Mouse (Mus musculus) stomach, embryonic 16.5 days (tissue): Measurements from ENCODE around the gene Homer3. TPM values are rescaled to one million over a fixed set of nuclear protein-coding genes. Genes with fewer than 3 reads are reported as not detected.
A peak's percentile ranks its signal among the peaks of the same experiment; 100 is the strongest.

ENCODE experiments used
- ATAC-seq: fragments of 200-750 bp; cut with Nextera tagmentation; 2 replicates; pipeline ENCODE4 v1.8.0; 2017; ENCODE audit warnings: moderate number of reproducible peaks, moderate TSS enrichment; ENCODE audit not compliant: insufficient read depth, low FRiP score
- H3K27ac ChIP-seq: fragments of 300-500 bp; sonication (generic); 2 replicates; pipeline ENCODE4 v1.5.1; 2014; ENCODE audit warnings: low read length
- H3K27me3 ChIP-seq: fragments of 300-500 bp; sonication (generic); 2 replicates; pipeline ENCODE4 v1.6.1; 2014; ENCODE audit warnings: low read length, control low read depth, mixed read lengths; ENCODE audit not compliant: control insufficient read depth, insufficient read depth
- H3K36me3 ChIP-seq: fragments of 300-500 bp; sonication (generic); 2 replicates; pipeline ENCODE4 v1.6.1; 2014; ENCODE audit warnings: low read length; ENCODE audit not compliant: control insufficient read depth, insufficient read depth
- H3K4me1 ChIP-seq: fragments of 300-500 bp; sonication (generic); 2 replicates; pipeline ENCODE4 v1.6.1; 2014; ENCODE audit warnings: low read length, control low read depth, mixed read lengths; ENCODE audit not compliant: control insufficient read depth, insufficient read depth
- H3K4me2 ChIP-seq: fragments of 300-500 bp; sonication (generic); 2 replicates; pipeline ENCODE4 v1.6.1; 2014; ENCODE audit warnings: low read depth, low read length, mixed read lengths
- H3K4me3 ChIP-seq: fragments of 300-500 bp; sonication (generic); replicated peaks from 2 replicates; pipeline ENCODE4 v1.5.1; 2014; ENCODE audit warnings: mild to moderate bottlenecking, low read length
- H3K9ac ChIP-seq: fragments of 300-500 bp; sonication (generic); 2 replicates; pipeline ENCODE4 v1.6.1; 2014; ENCODE audit warnings: low read length
- H3K9me3 ChIP-seq: fragments of 300-500 bp; sonication (generic); replicated peaks from 2 replicates; pipeline ENCODE4 v1.6.1; 2016; ENCODE audit warnings: low read length, control low read depth; ENCODE audit not compliant: control insufficient read depth
- WGBS: fragments of 180-500 bp; shearing (Covaris S2); extraction: QIAGEN DNeasy Blood & Tissue Kit; methylation state at CpG from one replicate; pipeline ENCODE4 v1.1.7; 2014; 5-methylcytosine and 5-hydroxymethylcytosine counted together
- polyA plus RNA-seq: library from polyadenylated mRNA; unstranded; fragments of >200 nt; fragmentation: Nextera tagmentation; extraction: Ambion mirVana; gene quantifications from 2 replicates; pipeline ENCODE4 v1.2.1, GENCODE M21; 2015

Homer3 gene
- polyA plus RNA-seq, 1 experiment from 2014 or later = 32.5 TPM

DNA sequence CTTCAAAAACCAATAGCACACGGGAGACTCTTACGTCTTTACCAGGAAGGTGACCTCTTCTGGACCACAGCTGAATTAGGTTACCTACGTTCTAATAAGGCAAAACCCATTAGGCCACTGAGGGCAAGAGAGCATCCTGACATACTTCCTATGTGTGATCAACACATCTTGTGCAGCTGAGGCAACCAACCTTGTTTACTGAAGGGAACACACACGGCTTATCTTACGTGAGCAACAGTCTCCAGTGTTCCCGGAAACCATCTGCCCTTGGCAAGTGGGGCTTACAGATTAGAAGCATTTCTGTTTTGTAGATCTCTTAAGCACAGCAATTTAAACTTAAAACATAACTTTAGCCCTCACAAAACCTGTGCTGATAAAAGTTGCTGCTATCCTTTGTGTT is 44.9 kb downstream of the Homer3 start:
- ATAC-seq = no peak
- Histone ChIP-seq H3K4me1 (peaks cover 12% of the 10 kb centered on the region; the same call in 1 of the 2 replicates), H3K36me3 (peaks cover 6% of the 10 kb centered on the region), H3K9ac (no peak overlapping the region), H3K4me3 (no peak overlapping the region), H3K9me3 (no peaks in the 10 kb centered on the region), H3K4me2 (no peak overlapping the region), H3K27me3 (no peaks in the 10 kb centered on the region), H3K27ac (no peak overlapping the region)
- 93% methylated on average over 6 of the region's 6 CpGs for WGBS

DNA sequence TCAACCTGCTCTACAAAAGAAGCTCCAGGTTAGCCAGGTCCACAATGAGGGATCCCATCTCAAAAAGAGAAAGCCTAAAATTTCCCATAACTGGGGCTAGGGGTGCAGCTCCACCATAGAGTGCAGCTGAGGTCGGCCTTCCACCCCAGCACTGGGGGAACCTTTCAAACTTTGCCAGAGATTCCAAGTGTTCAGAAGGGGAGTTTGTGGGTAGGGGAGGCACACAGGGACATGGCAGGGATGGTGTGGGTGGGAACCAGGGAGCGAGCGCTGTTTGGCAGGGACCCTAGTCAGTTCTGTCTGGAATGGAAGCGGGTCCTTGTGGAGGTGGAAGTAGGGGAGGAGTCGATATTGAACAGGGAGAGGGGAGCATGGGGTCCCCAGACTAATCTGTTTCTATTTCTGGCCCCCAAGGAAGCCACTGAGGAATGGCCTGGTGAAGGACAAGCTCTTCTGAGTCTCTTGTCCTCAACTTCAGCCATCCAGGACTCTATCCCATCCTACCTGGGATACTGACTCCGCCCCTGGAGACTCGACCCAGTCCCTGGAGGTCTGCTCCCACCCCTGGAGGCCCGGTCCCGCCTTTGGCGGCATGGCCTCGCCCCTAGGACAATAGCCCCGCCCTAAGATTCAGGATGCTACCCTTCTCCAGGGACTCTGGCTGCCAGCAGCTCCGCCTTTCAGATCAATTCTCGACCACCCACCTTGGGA is 46.7 kb downstream of the Homer3 start, which contains the start of gene Gdf1:
Gdf1 (plus strand) TSS at position 694 of the 711 bp plus-strand sequence.
- Histone ChIP-seq H3K9ac (peak within 1 kb of the TSS; percentile 38), H3K4me3 (no peak within 1 kb of the TSS; the same call in 1 of the 2 replicates)
- no peak for ATAC-seq

DNA sequence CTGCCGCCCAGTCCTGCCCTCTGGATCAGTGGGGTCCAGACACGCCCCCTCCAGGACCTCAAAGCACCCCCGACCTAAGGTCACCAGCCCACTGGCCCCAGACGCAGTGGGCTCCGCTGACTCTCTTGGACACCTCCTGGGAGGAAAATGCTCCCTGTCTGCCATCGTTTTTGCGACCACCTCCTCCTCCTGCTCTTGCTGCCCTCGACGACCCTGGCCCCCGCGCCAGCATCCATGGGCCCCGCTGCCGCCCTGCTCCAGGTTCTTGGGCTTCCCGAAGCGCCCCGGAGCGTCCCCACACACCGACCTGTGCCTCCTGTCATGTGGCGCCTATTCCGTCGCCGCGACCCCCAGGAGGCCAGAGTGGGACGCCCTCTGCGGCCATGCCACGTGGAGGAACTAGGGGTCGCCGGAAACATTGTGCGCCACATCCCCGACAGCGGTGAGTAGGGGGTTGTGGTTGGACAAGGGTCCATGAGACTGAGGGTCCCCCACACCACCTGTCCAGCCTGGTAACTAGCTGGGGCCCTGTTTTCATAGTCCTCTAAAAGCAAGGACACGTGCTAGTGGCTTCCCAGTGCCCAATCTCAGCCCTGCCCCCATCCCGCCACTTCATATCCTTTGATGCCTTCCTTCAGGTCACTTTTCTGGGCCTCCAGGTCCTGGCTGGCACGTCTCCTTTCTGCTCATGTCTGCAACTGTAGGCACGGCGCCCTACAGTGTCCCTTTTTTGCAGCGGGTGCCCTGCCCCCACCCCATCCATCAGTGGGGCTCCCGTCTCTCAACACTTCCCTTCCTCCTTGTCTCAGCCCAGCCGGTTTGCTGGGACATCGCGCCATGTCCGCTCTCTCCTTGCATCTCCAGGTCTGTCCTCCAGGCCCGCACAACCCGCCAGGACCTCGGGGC is 47.5 kb downstream of the Homer3 start:
- Histone ChIP-seq H3K4me2 (0 out of 2 replicates have a peak overlapping the region, but pooled peaks have one; percentile 0), H3K9me3 (no peaks in the 10 kb centered on the region), H3K4me3 (no peak overlapping the region; the same call in 1 of the 2 replicates), H3K9ac (peak overlapping the region; percentile 38), H3K27me3 (no peaks in the 10 kb centered on the region), H3K27ac (no peak overlapping the region), H3K36me3 (peaks cover 24% of the 10 kb centered on the region), H3K4me1 (peaks cover 12% of the 10 kb centered on the region; the same call in 1 of the 2 replicates)
- 17% methylated on average over 45 of the region's 45 CpGs for WGBS
- 0 out of 2 replicates have a peak, but pooled peaks have one; percentile 3 for ATAC-seq

More for the DNA sequence above, 46.7 kb downstream of the Homer3 start, which contains the start of gene Gdf1:
- no peaks in the 10 kb centered on the region for H3K9me3 ChIP-seq
- H3K27me3 ChIP-seq = no peaks in the 10 kb centered on the region
- H3K4me2 ChIP-seq = 0 out of 2 replicates have a peak within 1 kb of the TSS, but pooled peaks have one; percentile 0
- 34% methylated on average over 14 of the region's 14 CpGs for WGBS
- peaks cover 20% of the 10 kb centered on the region for H3K36me3 ChIP-seq
- H3K4me1 ChIP-seq = peaks cover 12% of the 10 kb centered on the region; the same call in 1 of the 2 replicates
- no peak within 1 kb of the TSS for H3K27ac ChIP-seq

DNA sequence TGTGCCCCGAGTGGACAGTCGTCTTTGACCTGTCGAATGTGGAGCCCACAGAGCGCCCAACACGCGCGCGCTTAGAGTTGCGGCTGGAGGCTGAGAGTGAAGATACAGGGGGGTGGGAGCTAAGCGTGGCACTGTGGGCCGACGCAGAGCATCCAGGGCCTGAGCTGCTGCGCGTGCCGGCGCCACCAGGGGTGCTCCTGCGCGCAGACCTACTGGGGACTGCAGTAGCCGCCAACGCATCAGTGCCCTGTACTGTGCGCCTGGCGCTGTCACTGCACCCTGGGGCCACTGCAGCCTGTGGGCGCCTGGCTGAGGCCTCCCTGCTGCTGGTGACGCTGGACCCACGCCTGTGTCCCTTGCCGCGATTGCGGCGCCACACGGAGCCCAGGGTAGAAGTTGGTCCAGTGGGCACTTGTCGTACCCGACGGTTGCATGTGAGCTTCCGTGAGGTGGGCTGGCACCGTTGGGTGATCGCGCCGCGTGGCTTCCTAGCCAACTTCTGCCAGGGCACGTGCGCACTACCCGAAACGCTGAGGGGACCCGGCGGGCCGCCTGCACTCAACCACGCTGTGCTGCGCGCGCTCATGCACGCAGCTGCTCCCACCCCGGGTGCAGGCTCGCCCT is 48.2 kb downstream of the Homer3 start:
- H3K27ac ChIP-seq = no peak overlapping the region
- 43% methylated on average over 53 of the region's 53 CpGs for WGBS
- ATAC-seq = peak; percentile 56
- H3K36me3 ChIP-seq = peaks cover 29% of the 10 kb centered on the region
- H3K4me1 ChIP-seq = peaks cover 12% of the 10 kb centered on the region; the same call in 1 of the 2 replicates
- H3K4me2 ChIP-seq = 0 out of 2 replicates have a peak overlapping the region, but pooled peaks have one; percentile 0
- no peaks in the 10 kb centered on the region for H3K27me3 ChIP-seq
- no peaks in the 10 kb centered on the region for H3K9me3 ChIP-seq
- no peak overlapping the region for H3K4me3 ChIP-seq
- H3K9ac ChIP-seq = peak overlapping the region; percentile 4; the same call in 1 of the 2 replicates

DNA sequence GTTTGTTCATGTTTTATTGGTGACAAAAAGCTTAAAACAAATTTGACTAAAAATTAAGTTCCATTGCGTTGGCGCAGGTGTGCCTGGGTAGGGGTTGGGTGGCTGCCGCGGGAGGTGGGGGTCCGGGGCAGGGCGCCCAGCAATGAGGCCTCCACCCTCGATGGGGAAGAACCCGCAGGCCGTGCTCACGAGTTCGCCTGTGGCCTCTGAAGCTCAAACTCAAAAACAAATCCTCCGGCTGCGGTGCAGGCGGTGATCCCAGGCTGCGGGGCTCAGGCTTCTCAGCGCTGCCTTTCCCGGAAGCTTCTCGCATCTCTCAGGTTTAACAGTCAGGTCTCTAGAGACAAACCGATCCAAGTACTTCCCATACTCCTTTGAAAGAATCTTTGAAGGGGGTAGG is 48.9 kb downstream of the Homer3 start:
- no peak overlapping the region for H3K27ac ChIP-seq
- WGBS = 80% methylated on average over 19 of the region's 19 CpGs

DNA sequence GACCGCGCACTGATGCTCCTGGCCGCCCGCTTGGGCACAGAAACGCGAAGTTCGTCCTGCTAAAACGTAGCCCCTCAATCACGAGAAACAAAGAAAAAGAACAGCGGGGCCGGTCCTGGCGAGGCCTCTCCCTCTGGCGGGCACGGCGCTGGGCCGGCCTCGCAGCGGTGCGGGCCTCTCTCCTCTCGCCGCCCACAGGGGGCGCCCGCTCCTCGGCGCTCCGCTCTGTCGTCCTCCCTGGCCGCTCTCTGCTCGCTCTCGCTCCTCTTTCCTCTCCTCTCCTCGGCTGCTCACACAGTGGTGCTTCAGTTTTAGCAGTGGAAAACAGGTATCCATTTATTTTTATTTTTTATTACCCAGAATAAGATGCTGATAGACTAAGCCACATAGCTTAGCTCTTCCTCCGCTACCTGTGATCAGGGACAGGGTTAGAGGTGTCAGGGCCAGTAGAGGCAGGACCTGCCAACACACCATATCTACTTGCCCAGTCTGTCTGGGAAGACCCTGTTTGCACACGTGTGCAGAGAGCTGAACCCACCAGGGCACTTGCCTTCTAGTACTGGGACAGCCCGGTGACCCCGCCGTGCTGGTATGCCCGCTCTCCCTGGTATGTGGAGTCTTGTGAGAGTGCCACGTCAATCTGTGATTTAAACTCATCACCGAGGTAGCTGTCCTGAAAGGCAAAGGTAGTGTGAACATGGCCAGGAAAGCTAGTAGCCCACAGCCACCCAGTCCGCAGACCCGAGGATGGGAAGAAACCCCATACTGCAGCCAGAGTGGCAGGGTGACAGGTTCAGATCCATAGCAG is 49.6 kb downstream of the Homer3 start:
- H3K9me3 ChIP-seq = no peaks in the 10 kb centered on the region
- no peak overlapping the region for H3K4me3 ChIP-seq
- H3K4me2 ChIP-seq = no peak overlapping the region
- no peak overlapping the region for H3K9ac ChIP-seq
- ATAC-seq = peak; percentile 84
- WGBS = 29% methylated on average over 41 of the region's 41 CpGs
- no peak overlapping the region for H3K27ac ChIP-seq
- no peaks in the 10 kb centered on the region for H3K27me3 ChIP-seq
- H3K36me3 ChIP-seq = peaks cover 39% of the 10 kb centered on the region
- H3K4me1 ChIP-seq = peaks cover 12% of the 10 kb centered on the region; the same call in 1 of the 2 replicates

More for the DNA sequence above, 48.9 kb downstream of the Homer3 start:
- Histone ChIP-seq H3K27me3 (no peaks in the 10 kb centered on the region), H3K9ac (no peak overlapping the region), H3K4me3 (no peak overlapping the region), H3K4me2 (no peak overlapping the region), H3K9me3 (no peaks in the 10 kb centered on the region), H3K36me3 (peaks cover 36% of the 10 kb centered on the region), H3K4me1 (peaks cover 12% of the 10 kb centered on the region; the same call in 1 of the 2 replicates)
- no peak for ATAC-seq

DNA sequence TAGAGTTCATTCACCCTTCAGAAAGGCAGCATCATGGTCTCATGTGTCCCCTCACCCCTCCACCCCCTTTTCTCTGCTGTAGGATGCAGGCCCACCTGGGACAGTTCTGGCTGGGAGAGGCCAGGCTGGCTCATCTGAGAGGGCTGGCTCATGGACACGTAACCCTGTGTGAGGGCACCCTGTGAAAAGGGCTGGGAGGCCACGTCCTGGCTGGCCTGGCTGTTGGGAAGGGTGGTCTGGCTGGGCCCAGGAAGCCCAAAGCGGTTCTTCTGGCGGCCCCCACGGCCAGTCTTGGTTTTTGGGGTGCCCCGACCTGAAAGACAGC is 50.2 kb downstream of the Homer3 start:
- Histone ChIP-seq H3K4me2 (no peak overlapping the region), H3K4me3 (no peak overlapping the region), H3K9me3 (no peaks in the 10 kb centered on the region), H3K36me3 (peaks cover 41% of the 10 kb centered on the region), H3K4me1 (peaks cover 12% of the 10 kb centered on the region; the same call in 1 of the 2 replicates), H3K9ac (no peak overlapping the region), H3K27ac (no peak overlapping the region), H3K27me3 (no peaks in the 10 kb centered on the region)
- whole genome bisulfite sequencing = 96% methylated on average over 6 of the region's 6 CpGs
- no peak for ATAC-seq

DNA sequence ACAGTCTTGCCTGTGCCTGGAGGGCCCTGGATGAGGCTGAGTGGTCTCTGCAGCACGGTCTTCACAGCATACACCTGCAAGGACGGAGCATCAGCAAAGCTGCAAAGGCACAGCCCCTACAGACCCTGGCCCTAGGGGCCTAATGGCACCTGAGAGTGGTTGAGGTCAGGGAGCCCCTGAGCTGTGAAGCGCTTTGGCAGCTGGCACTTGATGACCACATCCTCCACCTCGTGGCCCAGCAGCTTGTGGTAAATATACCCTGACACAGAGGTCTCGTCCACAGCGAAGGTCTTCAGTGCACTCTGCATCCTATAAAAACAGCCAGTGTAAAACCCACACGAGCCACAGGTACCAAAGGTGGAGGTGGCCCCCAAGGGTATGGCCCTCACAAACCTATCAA is 56.3 kb downstream of the Homer3 start:
- 89% methylated on average over 7 of the region's 7 CpGs for WGBS
- Histone ChIP-seq H3K36me3 (peaks cover 52% of the 10 kb centered on the region; the same call in 1 of the 2 replicates), H3K9me3 (no peaks in the 10 kb centered on the region), H3K4me3 (no peak overlapping the region), H3K27me3 (no peaks in the 10 kb centered on the region), H3K4me1 (no peaks in the 10 kb centered on the region), H3K9ac (no peak overlapping the region), H3K27ac (no peak overlapping the region), H3K4me2 (no peak overlapping the region)
- ATAC-seq = no peak
